Mouse (Mus musculus): ENCODE data around the gene Sowahd. TPM values are rescaled to one million over a fixed set of nuclear protein-coding genes. Genes with fewer than 3 reads are reported as not detected.
"Not testable (repeated sequence)": the region's sequence is repeated elsewhere in the genome, so short reads cannot be mapped to it uniquely, and the experiment has no call there.

The Sowahd gene
- polyA plus RNA-seq, 1 experiment from 2014 or later: not detected

- Histone ChIP-seq H3K36me3 (ENCODE audit: control insufficient read depth, insufficient read depth, low read length) (no peaks in the 10 kb centered on the region), H3K4me3 (replicated peaks; ENCODE audit: low read length) (peak overlapping the region; percentile 35), H3K9ac (ENCODE audit: low read length) (peak overlapping the region; percentile 39; the same call in 1 of the 2 replicates), H3K27ac (ENCODE audit: low read length) (no peak overlapping the region), H3K27me3 (ENCODE audit: control insufficient read depth, insufficient read depth, low read length) (peaks cover 14% of the 10 kb centered on the region), H3K4me1 (ENCODE audit: control insufficient read depth, insufficient read depth, low read length) (no peaks in the 10 kb centered on the region), H3K9me3 (replicated peaks; ENCODE audit: control insufficient read depth, low read length) (no peaks in the 10 kb centered on the region), H3K4me2 (ENCODE audit: low read depth, low read length) (peak overlapping the region; percentile 58)
- ATAC-seq (ENCODE audit: insufficient read depth, low FRiP score): no peak
- WGBS: 18% methylated on average over 65 of the region's 70 CpGs
Observed at GRCm38 (mm10) chrX:37048890-37049823, 512 bp downstream of the Sowahd start.

GRCm38 (mm10) chrX:37063902-37064301, 15.3 kb downstream of the Sowahd start:
- H3K9me3 ChIP-seq (replicated peaks; ENCODE audit: control insufficient read depth, low read length): no peaks in the 10 kb centered on the region
- ATAC-seq (ENCODE audit: insufficient read depth, low FRiP score): no peak
- no peaks in the 10 kb centered on the region for H3K36me3 ChIP-seq (ENCODE audit: control insufficient read depth, insufficient read depth, low read length)
- H3K4me3 ChIP-seq (replicated peaks; ENCODE audit: low read length): no peak overlapping the region
- no peak overlapping the region for H3K4me2 ChIP-seq (ENCODE audit: low read depth, low read length)
- no peaks in the 10 kb centered on the region for H3K4me1 ChIP-seq (ENCODE audit: control insufficient read depth, insufficient read depth, low read length)
- no peak overlapping the region for H3K27ac ChIP-seq (ENCODE audit: low read length)
- no peak overlapping the region for H3K9ac ChIP-seq (ENCODE audit: low read length)
- 70% methylated on average over 9 of the region's 9 CpGs for WGBS
- H3K27me3 ChIP-seq (ENCODE audit: control insufficient read depth, insufficient read depth, low read length): no peaks in the 10 kb centered on the region

GRCm38 (mm10) chrX:37067299-37067698, 18.7 kb downstream of the Sowahd start:
- H3K27me3 ChIP-seq (ENCODE audit: control insufficient read depth, insufficient read depth, low read length): no peaks in the 10 kb centered on the region
- H3K36me3 ChIP-seq (ENCODE audit: control insufficient read depth, insufficient read depth, low read length): no peaks in the 10 kb centered on the region
- no peak for ATAC-seq (ENCODE audit: insufficient read depth, low FRiP score)
- no peaks in the 10 kb centered on the region for H3K4me1 ChIP-seq (ENCODE audit: control insufficient read depth, insufficient read depth, low read length)
- WGBS: 81% methylated on average over 3 of the region's 3 CpGs
- H3K27ac ChIP-seq (ENCODE audit: low read length): no peak overlapping the region
- no peak overlapping the region for H3K9ac ChIP-seq (ENCODE audit: low read length)
- H3K9me3 ChIP-seq (replicated peaks; ENCODE audit: control insufficient read depth, low read length): no peaks in the 10 kb centered on the region
- no peak overlapping the region for H3K4me2 ChIP-seq (ENCODE audit: low read depth, low read length)
- no peak overlapping the region for H3K4me3 ChIP-seq (replicated peaks; ENCODE audit: low read length)

- H3K4me2 ChIP-seq (ENCODE audit: low read depth, low read length): no peak overlapping the region
- no peaks in the 10 kb centered on the region for H3K27me3 ChIP-seq (ENCODE audit: control insufficient read depth, insufficient read depth, low read length)
- H3K9me3 ChIP-seq (replicated peaks; ENCODE audit: control insufficient read depth, low read length): no peaks in the 10 kb centered on the region
- no peaks in the 10 kb centered on the region for H3K36me3 ChIP-seq (ENCODE audit: control insufficient read depth, insufficient read depth, low read length)
- H3K27ac ChIP-seq (ENCODE audit: low read length): no peak overlapping the region
- H3K4me3 ChIP-seq (replicated peaks; ENCODE audit: low read length): no peak overlapping the region
- H3K4me1 ChIP-seq (ENCODE audit: control insufficient read depth, insufficient read depth, low read length): no peaks in the 10 kb centered on the region
- no peak overlapping the region for H3K9ac ChIP-seq (ENCODE audit: low read length)
- 70% methylated on average over 5 of the region's 5 CpGs for WGBS
- ATAC-seq (ENCODE audit: insufficient read depth, low FRiP score): no peak
Observed at GRCm38 (mm10) chrX:37068766-37069165, 20.1 kb downstream of the Sowahd start.

GRCm38 (mm10) chrX:37074262-37074892, 25.7 kb downstream of the Sowahd start:
- ATAC-seq (ENCODE audit: insufficient read depth, low FRiP score): no peak

GRCm38 (mm10) chrX:37076651-37077050, 28.0 kb downstream of the Sowahd start:
- Histone ChIP-seq H3K4me3 (replicated peaks; ENCODE audit: low read length) (no peak overlapping the region), H3K9ac (ENCODE audit: low read length) (no peak overlapping the region), H3K27ac (ENCODE audit: low read length) (no peak overlapping the region), H3K4me2 (ENCODE audit: low read depth, low read length) (no peak overlapping the region), H3K27me3 (ENCODE audit: control insufficient read depth, insufficient read depth, low read length) (no peaks in the 10 kb centered on the region), H3K4me1 (ENCODE audit: control insufficient read depth, insufficient read depth, low read length) (no peaks in the 10 kb centered on the region), H3K9me3 (replicated peaks; ENCODE audit: control insufficient read depth, low read length) (no peaks in the 10 kb centered on the region), H3K36me3 (ENCODE audit: control insufficient read depth, insufficient read depth, low read length) (peaks cover 3% of the 10 kb centered on the region; the same call in 1 of the 2 replicates)
- 57% methylated on average over 8 of the region's 8 CpGs for WGBS
- ATAC-seq (ENCODE audit: insufficient read depth, low FRiP score): no peak

More at GRCm38 (mm10) chrX:37074262-37074892, 25.7 kb downstream of the Sowahd start:
- Histone ChIP-seq H3K36me3 (ENCODE audit: control insufficient read depth, insufficient read depth, low read length) (no peaks in the 10 kb centered on the region), H3K4me3 (replicated peaks; ENCODE audit: low read length) (no peak overlapping the region), H3K9ac (ENCODE audit: low read length) (no peak overlapping the region), H3K27ac (ENCODE audit: low read length) (no peak overlapping the region), H3K4me2 (ENCODE audit: low read depth, low read length) (no peak overlapping the region), H3K4me1 (ENCODE audit: control insufficient read depth, insufficient read depth, low read length) (no peaks in the 10 kb centered on the region), H3K27me3 (ENCODE audit: control insufficient read depth, insufficient read depth, low read length) (no peaks in the 10 kb centered on the region), H3K9me3 (replicated peaks; ENCODE audit: control insufficient read depth, low read length) (no peaks in the 10 kb centered on the region)
- 35% methylated on average over 9 of the region's 9 CpGs for WGBS

GRCm38 (mm10) chrX:37080345-37080744, 31.7 kb downstream of the Sowahd start:
- not testable (repeated sequence) for H3K4me1 ChIP-seq (ENCODE audit: control insufficient read depth, insufficient read depth, low read length); H3K4me3 ChIP-seq (replicated peaks; ENCODE audit: low read length); ATAC-seq (ENCODE audit: insufficient read depth, low FRiP score); H3K9ac ChIP-seq (ENCODE audit: low read length); H3K4me2 ChIP-seq (ENCODE audit: low read depth, low read length); H3K27me3 ChIP-seq (ENCODE audit: control insufficient read depth, insufficient read depth, low read length); H3K36me3 ChIP-seq (ENCODE audit: control insufficient read depth, insufficient read depth, low read length); H3K9me3 ChIP-seq (replicated peaks; ENCODE audit: control insufficient read depth, low read length); H3K27ac ChIP-seq (ENCODE audit: low read length)
- WGBS: 62% methylated on average over 3 of the region's 4 CpGs

GRCm38 (mm10) chrX:37081194-37081593, 32.5 kb downstream of the Sowahd start:
- Histone ChIP-seq H3K36me3 (ENCODE audit: control insufficient read depth, insufficient read depth, low read length) (peaks cover 4% of the 10 kb centered on the region; the same call in 1 of the 2 replicates), H3K4me2 (ENCODE audit: low read depth, low read length) (no peak overlapping the region), H3K4me3 (replicated peaks; ENCODE audit: low read length) (no peak overlapping the region), H3K27ac (ENCODE audit: low read length) (no peak overlapping the region), H3K27me3 (ENCODE audit: control insufficient read depth, insufficient read depth, low read length) (no peaks in the 10 kb centered on the region), H3K9me3 (replicated peaks; ENCODE audit: control insufficient read depth, low read length) (no peaks in the 10 kb centered on the region), H3K9ac (ENCODE audit: low read length) (no peak overlapping the region), H3K4me1 (ENCODE audit: control insufficient read depth, insufficient read depth, low read length) (no peaks in the 10 kb centered on the region)
- no peak for ATAC-seq (ENCODE audit: insufficient read depth, low FRiP score)
- 56% methylated on average over 6 of the region's 6 CpGs for WGBS

GRCm38 (mm10) chrX:37084318-37084926, 35.8 kb downstream of the Sowahd start:
- no peaks in the 10 kb centered on the region for H3K4me1 ChIP-seq (ENCODE audit: control insufficient read depth, insufficient read depth, low read length)
- no peaks in the 10 kb centered on the region for H3K27me3 ChIP-seq (ENCODE audit: control insufficient read depth, insufficient read depth, low read length)
- peaks cover 4% of the 10 kb centered on the region; the same call in 1 of the 2 replicates for H3K36me3 ChIP-seq (ENCODE audit: control insufficient read depth, insufficient read depth, low read length)
- no peaks in the 10 kb centered on the region for H3K9me3 ChIP-seq (replicated peaks; ENCODE audit: control insufficient read depth, low read length)
- H3K27ac ChIP-seq (ENCODE audit: low read length): peak overlapping the region; percentile 93
- 12% methylated on average over 19 of the region's 19 CpGs for WGBS
- peak overlapping the region; percentile 68 for H3K4me2 ChIP-seq (ENCODE audit: low read depth, low read length)
- H3K4me3 ChIP-seq (replicated peaks; ENCODE audit: low read length): peak overlapping the region; percentile 65
- ATAC-seq (ENCODE audit: insufficient read depth, low FRiP score): 0 out of 2 replicates have a peak, but pooled peaks have one; percentile 21
- peak overlapping the region; percentile 78 for H3K9ac ChIP-seq (ENCODE audit: low read length)
